Mouse (Mus musculus) heart, adult 18-20 months (tissue): ENCODE data around the gene Dixdc1. TPM values are rescaled to one million over a fixed set of nuclear protein-coding genes. Genes with fewer than 3 reads are reported as not detected.
"Not testable (repeated sequence)": the region's sequence is repeated elsewhere in the genome, so short reads cannot be mapped to it uniquely, and the experiment has no call there.

Experiments used
- DNase-seq, 2 experiments: peaks; one replicate each; pipeline ENCODE4 v3.0.0; 2021 to 2022; ENCODE audit warnings: mixed read lengths in 1 of 2
- total RNA-seq, 2 experiments: library from RNA; stranded (reverse); gene quantifications; 2 replicates each; pipeline ENCODE4 v1.2.3; 2021

Gene Dixdc1
- total RNA-seq, 2 experiments from 2014 or later, result 3.0 to 4.1 TPM

DNA sequence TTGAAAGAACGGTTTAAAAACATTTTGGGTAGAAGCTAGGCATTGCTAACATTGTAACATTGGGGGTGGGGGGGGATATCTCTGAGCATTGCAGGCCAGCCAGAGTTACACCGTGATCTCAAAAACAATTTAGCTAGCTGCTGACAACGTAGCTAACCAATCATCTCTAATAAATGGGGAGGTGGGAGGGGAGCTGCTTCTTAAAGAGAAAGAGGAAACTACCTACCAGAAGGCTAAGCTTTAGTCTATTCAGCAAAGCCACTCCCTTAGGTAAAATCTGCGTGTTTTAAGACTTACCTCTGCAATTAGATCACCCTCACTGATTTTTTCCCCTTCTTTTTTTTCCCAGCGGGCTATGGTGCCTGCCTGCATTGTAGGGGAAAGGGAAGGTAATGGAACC, 80.9 kb downstream of the Dixdc1 start:
- no peak for DNase-seq

DNA sequence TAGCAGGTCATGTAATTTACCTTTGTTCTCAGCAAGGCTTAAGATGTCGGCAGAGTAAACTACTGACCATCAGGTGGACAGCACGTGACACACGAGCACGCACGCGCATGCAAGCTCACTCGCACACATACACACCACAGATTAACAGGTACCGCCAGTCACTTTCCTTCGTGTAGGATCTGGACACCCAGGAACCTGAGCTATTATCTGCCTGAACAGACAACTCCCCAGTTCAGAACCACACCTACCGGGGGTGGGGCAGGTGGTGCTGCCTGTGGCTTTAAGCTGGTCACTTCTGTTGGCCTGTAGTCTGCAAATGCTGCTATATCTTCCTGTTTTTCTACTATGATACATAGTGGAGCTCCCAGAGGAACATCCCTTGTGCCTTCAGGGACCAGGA, 88.8 kb downstream of the Dixdc1 start:
- DNase-seq, result no peak

DNA sequence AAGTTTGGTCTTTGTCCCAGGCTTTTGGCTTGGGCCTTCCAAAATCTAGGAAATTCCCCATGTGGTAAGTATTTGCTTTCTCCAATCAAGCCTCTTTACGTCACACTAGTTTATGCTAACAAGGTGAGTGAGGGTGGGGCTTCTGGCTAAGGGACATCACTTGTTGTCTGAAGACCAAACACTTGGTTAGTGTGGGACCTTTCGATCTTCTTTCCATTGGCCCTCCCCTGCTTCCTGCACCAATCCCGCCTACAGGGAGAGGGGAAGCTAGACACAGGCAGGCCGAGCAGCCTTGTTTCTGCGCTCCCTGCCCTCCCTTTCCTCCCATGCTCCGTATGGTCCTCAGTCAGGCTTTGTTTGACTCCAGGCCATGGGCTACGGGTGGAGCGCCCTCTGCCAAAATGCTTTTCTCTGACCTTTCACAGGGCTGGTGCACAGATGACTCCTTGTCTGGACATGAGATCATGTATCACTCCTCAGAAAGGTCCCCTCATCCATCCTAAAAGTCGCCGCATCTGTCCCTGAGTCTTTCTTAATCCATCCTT, 92.4 kb downstream of the Dixdc1 start:
- no peak for DNase-seq

DNA sequence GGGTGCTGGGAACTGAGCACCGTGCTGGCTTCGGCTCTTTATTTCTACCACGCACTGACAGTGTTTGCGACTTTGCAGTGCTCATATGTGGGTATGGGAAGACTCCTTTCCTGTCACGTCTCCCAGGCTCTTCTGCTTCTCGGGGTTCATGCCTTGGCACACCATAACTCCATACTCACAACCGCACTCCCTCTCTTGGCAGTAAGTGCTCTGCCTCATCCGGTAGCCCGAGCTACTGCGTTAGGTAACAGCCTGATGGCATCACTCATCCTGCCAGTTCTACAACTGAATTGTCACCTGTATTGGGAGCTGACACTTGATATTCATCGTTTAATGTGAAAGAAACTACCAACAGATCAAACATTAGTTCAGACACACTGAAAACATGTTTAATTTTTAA, 105.0 kb downstream of the Dixdc1 start:
- DNase-seq, result no peak

DNA sequence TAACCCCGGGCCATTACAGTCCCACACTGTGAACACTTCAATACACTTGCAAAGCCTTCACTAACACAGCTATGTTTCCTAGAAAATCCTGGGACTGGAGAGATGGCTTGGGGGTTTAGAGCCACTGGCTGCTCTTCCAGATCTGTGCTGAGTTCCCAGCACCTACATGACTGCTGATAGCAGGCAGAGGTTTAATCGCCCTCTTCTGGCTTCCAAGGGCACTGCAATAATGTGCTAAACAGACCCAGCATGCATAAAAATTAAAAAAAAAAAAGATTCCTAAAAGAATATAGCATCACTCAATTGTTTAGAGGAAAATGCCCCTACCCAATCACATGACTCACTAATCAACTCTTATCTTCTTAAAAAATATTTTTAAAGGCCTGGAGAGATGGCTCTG, 106.3 kb downstream of the Dixdc1 start:
- DNase-seq, result no peak

DNA sequence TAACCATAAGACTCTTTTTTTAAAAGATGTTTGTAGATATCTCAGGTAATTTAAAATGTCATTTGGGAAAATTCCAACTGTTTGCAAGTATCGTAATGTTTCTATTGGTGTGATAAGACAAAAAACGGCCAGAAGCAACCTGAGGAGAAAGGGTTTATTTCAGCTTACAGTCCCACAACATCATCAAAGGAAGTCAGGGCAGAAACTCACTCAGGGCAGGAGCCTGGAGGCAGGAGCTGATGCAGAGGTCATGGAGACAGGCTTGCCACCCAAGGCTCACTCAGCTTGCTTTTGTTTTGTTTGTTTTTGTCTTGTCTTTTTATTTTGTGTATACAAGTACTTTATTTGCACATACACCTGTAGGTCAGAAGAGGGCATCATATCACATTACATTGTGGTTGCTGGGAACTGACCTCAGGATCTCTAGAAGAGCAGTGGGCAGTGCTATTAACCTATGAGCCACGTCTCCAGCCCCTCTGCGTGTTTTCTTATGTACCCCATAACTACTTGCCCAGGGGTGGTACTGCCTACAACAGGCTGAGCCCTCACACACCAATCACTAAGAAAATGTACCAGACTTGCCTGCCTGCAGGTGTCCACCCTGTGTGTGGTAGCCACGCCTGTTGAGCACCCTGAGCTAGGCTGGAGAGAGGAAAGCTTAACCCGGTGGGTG, 107.2 kb downstream of the Dixdc1 start:
- no peak for DNase-seq

DNA sequence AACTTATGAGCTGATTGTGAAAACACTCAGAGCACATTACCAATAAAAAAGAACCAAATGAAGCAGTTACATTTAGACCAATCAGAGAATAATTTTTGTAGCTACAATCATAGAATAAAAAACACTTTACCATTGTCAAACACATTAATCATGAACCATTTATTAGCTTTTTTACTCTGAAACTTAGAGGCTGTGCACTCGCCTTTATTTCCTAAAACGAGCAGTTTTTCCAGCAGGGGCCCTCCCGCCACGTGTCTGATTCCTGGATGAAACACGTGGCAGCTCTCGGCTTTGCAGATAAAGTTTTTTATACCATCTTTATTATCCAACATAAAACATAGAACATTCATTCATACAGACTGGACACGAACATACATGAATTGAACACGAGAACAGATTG, 108.4 kb downstream of the Dixdc1 start:
- not testable (repeated sequence) for DNase-seq

DNA sequence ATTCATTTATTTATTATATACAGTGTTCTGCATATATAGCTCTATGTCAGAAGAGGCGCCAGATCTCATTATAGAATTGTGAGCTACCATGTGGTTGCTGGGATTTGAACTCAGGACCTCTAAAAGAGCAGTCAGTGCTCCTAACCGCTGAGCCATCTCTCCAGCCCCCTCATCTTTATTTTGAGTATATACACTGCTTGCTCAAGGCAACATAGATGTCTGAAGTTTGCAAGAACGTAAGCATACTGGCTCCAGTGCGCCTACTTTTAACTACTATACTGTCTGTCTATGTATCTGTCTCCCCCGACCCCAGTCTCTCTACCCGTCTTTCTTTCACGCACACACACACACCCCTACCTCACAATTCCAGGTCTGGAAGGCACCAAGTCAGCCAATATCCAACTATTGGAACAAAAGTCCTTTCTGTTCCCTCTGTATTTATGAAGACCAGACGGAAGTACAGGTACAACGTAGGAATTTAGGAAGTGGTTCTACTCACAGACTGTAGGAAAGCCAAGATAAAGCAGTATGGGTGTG, 121.5 kb downstream of the Dixdc1 start:
- no peak for DNase-seq

DNA sequence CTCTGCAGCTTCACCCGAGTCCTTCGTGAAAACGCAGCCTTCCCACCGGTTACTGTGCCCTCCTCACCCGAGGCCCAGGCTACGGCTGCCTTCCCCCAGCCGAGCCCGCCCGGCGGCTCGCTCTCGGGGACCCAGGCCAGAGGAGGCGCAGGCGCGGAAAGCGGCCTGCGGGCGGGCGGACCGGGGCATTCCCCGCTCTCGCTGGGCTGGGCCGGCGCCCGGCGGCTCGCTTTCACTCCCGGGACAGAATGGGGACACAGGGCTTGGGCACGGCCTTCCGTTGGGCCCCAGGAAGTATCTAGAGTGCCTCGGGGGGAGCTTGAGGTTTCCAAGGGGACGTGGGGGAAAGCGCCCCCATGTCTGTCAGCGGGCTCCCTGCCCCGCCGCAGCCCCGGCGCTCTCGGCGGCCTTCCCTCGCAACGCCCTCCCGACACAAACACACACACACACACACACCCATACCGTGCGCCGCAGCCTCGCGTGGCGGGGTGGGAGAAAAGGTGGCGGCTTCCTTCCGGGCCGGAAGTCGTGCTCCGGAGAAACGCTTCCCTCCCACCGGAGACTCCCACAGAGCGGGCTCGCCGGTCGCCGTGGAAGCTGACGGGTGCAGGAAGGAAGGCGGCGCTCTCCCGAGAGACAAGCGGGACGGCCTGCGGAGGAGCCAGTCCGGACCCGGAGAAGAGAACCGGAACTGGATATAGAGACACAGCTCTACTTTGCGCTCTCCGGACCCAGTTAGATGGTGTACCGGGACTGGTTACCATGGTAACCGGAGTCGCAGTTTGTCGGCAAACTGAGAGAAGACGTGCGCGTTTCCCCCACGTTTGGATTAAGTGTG, 122.3 kb downstream of the Dixdc1 start, which contains the start of the genes Pih1d2 and Nkapd1:
Gene Pih1d2 (plus strand): TSS at position 556 of the 838 bp plus-strand sequence.
Gene Nkapd1 (minus strand): TSS at position 699 of the 838 bp plus-strand sequence.
- DNase-seq, result peak; percentile 93 to 95

DNA sequence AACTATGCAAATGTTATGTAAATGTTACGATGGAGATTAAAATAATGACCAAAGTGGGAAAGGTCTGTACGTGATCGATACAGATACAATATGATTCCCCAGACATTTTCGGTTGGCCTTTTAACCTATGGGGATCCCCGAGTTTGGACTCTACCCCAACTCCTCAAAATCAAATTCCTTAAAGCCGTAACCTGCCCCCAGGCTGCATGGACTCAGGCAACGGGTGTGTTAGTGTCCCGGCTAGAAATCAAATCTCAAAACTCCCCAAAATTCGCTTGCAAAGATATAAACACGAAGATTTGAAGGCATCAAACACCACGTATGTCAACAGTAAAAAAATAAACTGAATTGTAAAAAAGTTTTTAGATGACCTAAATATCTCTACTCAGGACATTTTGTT, 123.2 kb downstream of the Dixdc1 start:
- no peak for DNase-seq

Other genes starting within 250 kb of the Dixdc1 start
- 1 to 10 TPM in 1 of 2 experiments, under 1 TPM in 1; 0.60 to 2.4 TPM for gene Plet1, start 245.0 kb downstream of the Dixdc1 start, total RNA-seq
- 10 to 100 TPM; 27.9 to 36.1 TPM for gene Pts, start 210.8 kb downstream of the Dixdc1 start, total RNA-seq
- gene Il18, start 184.7 kb downstream of the Dixdc1 start, total RNA-seq, result 1 to 10 TPM; 1.0 to 2.5 TPM
- gene Bco2, start 184.3 kb downstream of the Dixdc1 start, total RNA-seq, result under 1 TPM; 0.52 to 0.64 TPM
- gene Tex12, start 178.2 kb downstream of the Dixdc1 start, total RNA-seq, result not detected
- gene Sdhd, start 135.7 kb downstream of the Dixdc1 start, total RNA-seq, result 100 to 1,000 TPM; 697 to 709 TPM
- 100 to 1,000 TPM; 270 to 292 TPM for gene Timm8b, start 135.6 kb downstream of the Dixdc1 start, total RNA-seq
- gene Pih1d2, start 122.2 kb downstream of the Dixdc1 start, total RNA-seq, result under 1 TPM; 0.20 to 0.95 TPM
- 10 to 100 TPM; 11.6 to 14.2 TPM for gene Nkapd1, start 122.1 kb downstream of the Dixdc1 start, total RNA-seq
- gene Dlat, start 79.7 kb downstream of the Dixdc1 start, total RNA-seq, result 100 to 1,000 TPM; 390 to 395 TPM
- 1 to 10 TPM; 2.2 to 2.6 TPM for gene 2310030G06Rik, start 7.0 kb upstream of the Dixdc1 start, total RNA-seq
- 1,000 to 10,000 TPM; 3,376 to 3,486 TPM for gene Cryab, start 11.8 kb upstream of the Dixdc1 start, total RNA-seq
- gene Hspb2, start 12.8 kb upstream of the Dixdc1 start, total RNA-seq, result 100 to 1,000 TPM; 136 to 143 TPM
- gene Fdxacb1, start 28.7 kb upstream of the Dixdc1 start, total RNA-seq, result 1 to 10 TPM; 4.1 to 5.8 TPM
- gene Alg9, start 35.5 kb upstream of the Dixdc1 start, total RNA-seq, result 10 to 100 TPM; 10.4 to 12.1 TPM
- 10 to 100 TPM; 11.3 to 16.5 TPM for gene 1110032A03Rik, start 36.0 kb upstream of the Dixdc1 start, total RNA-seq
- 10 to 100 TPM; 10.6 to 11.3 TPM for gene Ppp2r1b, start 105.8 kb upstream of the Dixdc1 start, total RNA-seq